Mouse (Mus musculus): ENCODE measurements at regions not wholly inside any gene's neighbourhood (a gene's known extent, or its start where the extent isn't known, plus 50 kb on each side); places are given as distances from the start of the nearest gene placed in this dataset.

DNA sequence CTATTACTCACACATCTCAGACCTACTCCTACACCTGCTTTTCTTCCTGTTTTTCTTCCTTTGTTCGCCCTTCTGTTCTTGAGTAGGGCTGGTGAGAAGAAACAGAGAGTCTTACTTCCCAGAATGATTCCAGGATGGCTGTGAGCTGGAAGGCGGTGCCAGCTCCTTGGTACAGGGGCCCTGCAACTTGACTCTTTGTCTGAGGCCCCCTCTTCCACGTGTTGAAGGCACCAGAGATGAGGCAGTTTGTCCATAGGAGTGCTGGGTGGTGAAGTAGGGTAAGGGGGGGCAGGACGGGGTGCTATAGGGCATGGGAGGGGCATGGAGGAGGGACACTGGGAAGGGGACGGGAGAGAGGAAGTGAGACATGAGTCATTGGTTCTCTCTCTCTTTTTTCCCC is 60.8 kb downstream of the Dmrta2 start:
- WGBS: 67% methylated on average over 4 of the region's 5 CpGs
- TF ChIP-seq CTCF (IDR thresholded peaks at IDR 0.05; ENCODE audit: low read depth): no peak
- Histone ChIP-seq H3K36me3 (ENCODE audit: insufficient read depth, low read length) (no peaks in the 10 kb centered on the region), H3K27me3 (ENCODE audit: insufficient read depth, low read length) (no peaks in the 10 kb centered on the region), H3K9ac (replicated peaks; ENCODE audit: low read length) (no peak overlapping the region), H3K4me2 (ENCODE audit: low read depth, low read length) (no peak overlapping the region), H3K9me3 (ENCODE audit: low read length) (no peaks in the 10 kb centered on the region), H3K27ac (no peak overlapping the region), H3K4me1 (ENCODE audit: insufficient read depth, low read length) (no peaks in the 10 kb centered on the region), H3K4me3 (ENCODE audit: low read length) (no peak overlapping the region)
- DNase-seq (ENCODE audit: low spot score) (no peak), ATAC-seq (0 out of 2 replicates have a peak, but pooled peaks have one; percentile 29)

DNA sequence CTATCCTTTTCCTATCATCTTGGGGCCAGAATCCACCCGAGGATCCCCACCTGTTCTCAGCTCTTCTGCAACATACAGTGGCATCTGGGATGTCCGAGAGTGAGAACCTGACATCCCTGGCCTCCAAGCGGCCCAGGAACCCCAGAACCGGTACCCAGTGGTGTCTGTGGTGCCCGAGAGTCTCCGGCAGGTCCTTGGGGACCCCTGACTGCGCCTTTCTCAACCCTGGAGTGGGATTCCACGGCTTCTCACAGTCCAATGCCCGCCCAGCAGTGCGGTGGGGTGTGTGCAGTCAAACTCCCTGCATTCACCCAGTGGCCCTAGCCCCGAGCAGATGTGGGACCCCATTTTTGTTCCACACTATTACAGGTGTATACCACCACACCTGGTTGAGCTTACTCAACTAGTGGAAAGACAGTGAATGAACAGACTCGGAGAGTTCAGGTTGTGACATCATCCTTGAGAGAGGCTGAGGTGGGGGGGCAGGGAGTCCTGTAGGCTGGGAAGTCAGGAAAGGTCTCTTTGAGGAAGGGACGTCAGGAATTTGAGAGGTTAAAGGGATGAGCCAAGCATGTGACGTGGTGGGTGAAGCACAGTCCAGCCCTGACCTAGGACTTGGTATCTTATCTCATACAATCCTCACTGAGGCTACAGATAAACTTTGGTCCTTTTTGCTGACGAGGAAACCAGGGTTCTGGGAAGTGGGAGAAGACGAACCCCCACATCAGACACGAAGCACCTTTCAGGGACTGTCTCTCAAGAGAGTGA is 67.2 kb downstream of the Dmrta2 start:
- ATAC-seq (no peak), DNase-seq (ENCODE audit: low spot score) (no peak)
- Histone ChIP-seq H3K4me3 (ENCODE audit: low read length) (no peak overlapping the region), H3K36me3 (ENCODE audit: insufficient read depth, low read length) (no peaks in the 10 kb centered on the region), H3K27ac (no peak overlapping the region), H3K4me1 (ENCODE audit: insufficient read depth, low read length) (no peaks in the 10 kb centered on the region), H3K9me3 (ENCODE audit: low read length) (no peaks in the 10 kb centered on the region), H3K4me2 (ENCODE audit: low read depth, low read length) (no peak overlapping the region), H3K9ac (replicated peaks; ENCODE audit: low read length) (no peak overlapping the region), H3K27me3 (ENCODE audit: insufficient read depth, low read length) (no peaks in the 10 kb centered on the region)
- no peak for TF ChIP-seq CTCF (IDR thresholded peaks at IDR 0.05; ENCODE audit: low read depth)
- 85% methylated on average over 17 of the region's 17 CpGs for WGBS

DNA sequence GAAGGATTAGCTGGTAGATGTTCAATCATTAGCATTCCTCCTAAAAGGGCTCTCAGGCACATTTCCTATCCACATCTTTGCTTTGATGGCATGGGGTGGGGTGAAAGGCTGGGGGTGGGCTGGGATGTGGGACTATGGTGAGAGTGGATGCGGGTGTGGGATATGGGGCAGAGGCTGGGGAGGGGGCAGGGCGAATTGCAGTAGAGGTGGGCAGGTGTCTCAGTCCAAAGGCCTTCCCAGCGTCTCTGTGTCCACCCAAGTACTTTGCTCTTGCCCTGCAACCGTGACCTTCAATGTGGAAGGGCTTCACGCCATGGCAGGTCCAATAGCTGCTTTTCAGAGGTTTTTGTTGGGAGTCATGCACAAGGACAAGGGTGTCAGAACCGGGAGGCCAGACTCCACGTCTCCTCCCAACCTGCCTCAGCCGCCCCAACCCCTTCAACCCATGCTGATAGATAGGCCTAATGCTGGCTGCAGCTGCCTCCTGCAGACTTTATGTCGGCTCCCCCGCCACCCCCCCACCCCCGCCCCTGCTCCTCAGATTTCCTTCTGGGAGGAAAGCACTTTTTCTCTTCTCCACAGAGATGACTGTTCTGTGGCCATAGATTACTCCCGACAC is 67.9 kb downstream of the Dmrta2 start:
- DNase-seq (ENCODE audit: low spot score): no peak
- H3K27ac ChIP-seq: no peak overlapping the region
- 83% methylated on average over 12 of the region's 12 CpGs for WGBS

DNA sequence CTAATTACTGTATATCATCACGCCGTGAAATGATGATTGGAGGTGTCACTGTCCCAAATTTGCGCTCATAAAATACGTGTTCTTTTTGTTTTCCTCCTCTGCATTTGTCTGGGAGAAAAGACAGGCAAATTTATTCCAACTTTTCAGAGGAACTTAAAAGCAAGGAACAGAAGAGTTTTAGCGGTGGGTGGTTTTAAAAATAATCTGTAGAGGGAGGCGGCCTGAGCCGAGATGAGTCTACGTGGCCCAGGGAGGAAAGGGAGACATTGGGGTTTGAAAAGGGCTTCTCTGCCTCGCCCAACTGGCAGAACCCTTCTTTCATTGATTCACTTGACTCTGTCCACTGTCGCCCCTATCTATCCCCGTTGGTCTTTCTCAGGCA is 68.4 kb downstream of the Dmrta2 start:
- Histone ChIP-seq H3K4me1 (ENCODE audit: insufficient read depth, low read length) (no peaks in the 10 kb centered on the region), H3K36me3 (ENCODE audit: insufficient read depth, low read length) (no peaks in the 10 kb centered on the region), H3K9me3 (ENCODE audit: low read length) (no peaks in the 10 kb centered on the region), H3K9ac (replicated peaks; ENCODE audit: low read length) (no peak overlapping the region), H3K27ac (no peak overlapping the region), H3K27me3 (ENCODE audit: insufficient read depth, low read length) (no peaks in the 10 kb centered on the region), H3K4me3 (ENCODE audit: low read length) (no peak overlapping the region), H3K4me2 (ENCODE audit: low read depth, low read length) (no peak overlapping the region)
- ATAC-seq: no peak
- no peak for DNase-seq (ENCODE audit: low spot score)
- WGBS: 90% methylated on average over 11 of the region's 11 CpGs
- no peak for TF ChIP-seq CTCF (IDR thresholded peaks at IDR 0.05; ENCODE audit: low read depth)

More for the DNA sequence above, 67.9 kb downstream of the Dmrta2 start:
- Histone ChIP-seq H3K4me2 (ENCODE audit: low read depth, low read length) (no peak overlapping the region), H3K4me1 (ENCODE audit: insufficient read depth, low read length) (no peaks in the 10 kb centered on the region), H3K9me3 (ENCODE audit: low read length) (no peaks in the 10 kb centered on the region), H3K27me3 (ENCODE audit: insufficient read depth, low read length) (no peaks in the 10 kb centered on the region), H3K9ac (replicated peaks; ENCODE audit: low read length) (no peak overlapping the region), H3K4me3 (ENCODE audit: low read length) (no peak overlapping the region), H3K36me3 (ENCODE audit: insufficient read depth, low read length) (no peaks in the 10 kb centered on the region)
- no peak for TF ChIP-seq CTCF (IDR thresholded peaks at IDR 0.05; ENCODE audit: low read depth)
- no peak for ATAC-seq

DNA sequence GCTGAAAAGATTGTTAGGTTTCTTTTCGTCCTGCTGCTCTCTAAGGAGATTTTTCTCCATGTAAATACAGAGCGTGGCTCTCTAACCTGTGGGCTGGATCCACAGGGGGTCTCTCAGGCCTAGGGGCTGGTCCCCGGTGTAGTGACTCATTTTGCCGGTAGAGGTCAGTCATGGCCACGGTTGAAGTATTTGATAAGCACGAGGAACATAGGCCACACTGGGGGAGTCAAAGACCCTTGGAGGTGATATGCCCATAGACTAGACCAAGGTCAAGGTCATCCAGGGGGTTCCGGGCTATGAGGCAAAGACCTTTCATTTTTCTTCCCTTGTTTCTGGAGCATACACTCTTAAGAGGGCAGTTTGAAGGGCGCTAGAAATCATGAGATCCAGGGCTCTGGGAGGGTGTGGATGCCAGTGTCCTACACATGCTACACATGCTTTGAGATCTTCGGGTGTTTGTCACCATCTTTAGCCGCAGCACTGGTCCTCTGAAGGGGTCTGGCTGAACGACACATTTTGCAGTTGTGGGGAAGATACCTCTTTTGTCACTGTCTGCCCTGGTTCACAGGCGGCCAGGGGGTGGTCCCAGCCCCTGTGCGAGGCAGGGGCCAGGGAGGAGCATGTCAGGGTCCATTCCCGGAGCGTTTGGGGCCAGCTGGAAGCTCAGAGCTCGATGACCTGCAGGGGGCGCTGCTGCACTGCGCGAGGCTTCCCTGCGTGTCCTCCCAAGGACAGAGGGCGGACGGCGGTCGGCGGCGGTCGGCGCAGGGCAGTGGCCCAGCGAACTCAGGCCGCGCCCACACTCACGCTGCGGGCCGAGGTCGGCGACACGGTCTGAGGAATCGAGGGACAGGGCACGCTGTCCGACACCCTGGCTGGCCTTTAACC is 72.8 kb downstream of the Dmrta2 start:
- TF ChIP-seq CTCF (IDR thresholded peaks at IDR 0.05; ENCODE audit: low read depth): peak; percentile 91
- Histone ChIP-seq H3K36me3 (ENCODE audit: insufficient read depth, low read length) (no peaks in the 10 kb centered on the region), H3K9ac (replicated peaks; ENCODE audit: low read length) (peak overlapping the region; percentile 46), H3K4me1 (ENCODE audit: insufficient read depth, low read length) (no peaks in the 10 kb centered on the region), H3K4me3 (ENCODE audit: low read length) (peak overlapping the region; percentile 38), H3K27ac (peak overlapping the region; percentile 22; the same call in 1 of the 2 replicates), H3K27me3 (ENCODE audit: insufficient read depth, low read length) (no peaks in the 10 kb centered on the region), H3K9me3 (ENCODE audit: low read length) (no peaks in the 10 kb centered on the region), H3K4me2 (ENCODE audit: low read depth, low read length) (peak overlapping the region; percentile 69)
- WGBS: 2% methylated on average over 40 of the region's 40 CpGs
- DNase-seq (ENCODE audit: low spot score) (peak; percentile 96), ATAC-seq (peak; percentile 95)

DNA sequence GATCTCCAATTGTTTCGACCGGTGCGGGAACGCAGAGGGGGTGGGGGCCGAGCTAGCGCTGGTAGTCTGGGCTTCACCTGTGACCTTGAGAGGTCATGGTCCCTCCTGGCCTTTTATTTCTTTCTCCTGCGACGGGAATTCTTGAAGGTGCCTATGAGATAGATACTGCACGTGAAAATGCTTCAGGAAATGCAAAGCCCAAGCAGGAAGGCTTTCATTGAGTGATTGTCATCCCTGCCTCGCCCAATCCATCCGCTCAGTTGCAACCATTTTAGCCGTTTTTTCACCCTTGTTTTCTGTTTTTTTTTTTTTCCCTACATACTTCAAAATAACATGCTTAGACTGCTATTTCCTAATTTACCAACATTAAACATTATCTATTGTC is 73.4 kb downstream of the Dmrta2 start:
- DNase-seq (ENCODE audit: low spot score) (peak; percentile 52), ATAC-seq (no peak)
- Histone ChIP-seq H3K4me3 (ENCODE audit: low read length) (peak overlapping the region; percentile 38), H3K27ac (peak overlapping the region; percentile 22; the same call in 1 of the 2 replicates), H3K27me3 (ENCODE audit: insufficient read depth, low read length) (no peaks in the 10 kb centered on the region), H3K9me3 (ENCODE audit: low read length) (no peaks in the 10 kb centered on the region), H3K4me1 (ENCODE audit: insufficient read depth, low read length) (no peaks in the 10 kb centered on the region), H3K9ac (replicated peaks; ENCODE audit: low read length) (peak overlapping the region; percentile 46), H3K36me3 (ENCODE audit: insufficient read depth, low read length) (no peaks in the 10 kb centered on the region), H3K4me2 (ENCODE audit: low read depth, low read length) (peak overlapping the region; percentile 69)
- no peak for TF ChIP-seq CTCF (IDR thresholded peaks at IDR 0.05; ENCODE audit: low read depth)
- 10% methylated on average over 12 of the region's 12 CpGs for WGBS

Data from hindbrain, postnatal 0 days (tissue).